ENCODE assay signal across 13 mouse cellular contexts in the genomic region with DNA sequence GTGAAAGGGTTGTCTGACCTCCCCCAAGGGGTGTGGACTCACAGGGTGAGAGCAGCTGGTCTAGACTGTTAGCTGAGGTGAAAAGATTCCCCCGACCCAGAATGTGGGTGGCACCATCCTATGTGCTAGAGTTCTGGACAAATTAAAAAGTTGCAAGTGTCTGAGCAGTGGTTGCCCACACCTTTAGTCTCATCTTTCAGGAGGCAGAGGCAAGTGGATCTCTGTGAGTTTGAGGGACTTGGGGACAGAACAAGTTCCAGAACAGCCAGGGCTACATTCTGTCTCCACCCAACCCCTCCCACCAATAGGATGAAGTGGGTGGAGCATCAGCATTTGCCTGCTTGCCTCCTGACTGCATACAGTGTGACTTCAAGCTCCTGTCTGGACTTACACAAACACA. TPM values are rescaled to one million over a fixed set of nuclear protein-coding genes. Genes with fewer than 3 reads are reported as not detected.
DNase-seq lines count a peak whose midpoint lies in the region; ATAC-seq and TF ChIP-seq lines count a peak whose summit lies in the region.
"Had no signal": no experiment of that assay in that cellular context is flagged by ENCODE, and none has a peak within 500 bp of the region (broad histone marks: within the 10 kb centered on the region; RNA-seq: fewer than 3 reads in every experiment).

No protein-coding gene starts in this region.

- no peak for TF ChIP-seq CTCF in gastrocnemius, adult 2 months (IDR thresholded peaks at IDR 0.05)

- ATAC-seq in activated CD4-positive, CD25-positive, alpha-beta regulatory T cell, adult 4 months, result no peak

- H3K4me3 ChIP-seq in gastrocnemius, adult 2 months, result no peak overlapping the region

- peak overlapping the region; percentile 94 for H3K27ac ChIP-seq in gastrocnemius, adult 2 months
- H3K27ac ChIP-seq: limb, embryonic 13.5 days had no signal

- peak; percentile 27 for DNase-seq in gastrocnemius, adult 2 months
- DNase-seq in gastrocnemius, postnatal 36 days, result no peak
- DNase-seq in spleen, postnatal 10 days (ENCODE audit: low spot score in 2 of 2), result peak; percentile 51 to 67
- DNase-seq in spleen, postnatal 14 days (ENCODE audit: low spot score in 2 of 2), result no peak
- DNase-seq in liver, result peak; percentile 83
- no peak for DNase-seq in ovary, adult 18-20 months (ENCODE audit: low spot score)
- DNase-seq in kidney, postnatal 4 days, result no peak
- DNase-seq: cerebellum, adult 8-10 months; kidney, adult 18-20 months; lung, postnatal 36 days; thymus, postnatal 25 days had no signal

- intact Hi-C loops in gastrocnemius, adult 2 months (cut with DNase I), result loop anchor here (1.0 kb wide), 1 partner anchor 11 kb away; no protein-coding TSS in a partner anchor
- intact Hi-C loops in gastrocnemius, postnatal 36 days (cut with DNase I), result no loop called here

RNA-seq across cellular contexts. Expression of gene Mpv17l2, which starts 1.4 kb away (rescaled TPM):
- 10 to 100 TPM; 21.0 to 22.8 TPM for total RNA-seq in gastrocnemius, adult 2 months (2021)
- 10 to 100 TPM; 20.7 to 21.4 TPM for total RNA-seq in gastrocnemius, postnatal 36 days (2021)
- polyA plus RNA-seq in activated CD4-positive, CD25-positive, alpha-beta regulatory T cell, adult 4 months (2017; shearing (Covaris generic)), result 10 to 100 TPM; 35.6 to 41.7 TPM

RNA-seq across cellular contexts. Expression of gene Rab3a, which starts 7.6 kb away (rescaled TPM):
- total RNA-seq in gastrocnemius, adult 2 months (2021), result 10 to 100 TPM; 31.9 to 39.8 TPM
- total RNA-seq in gastrocnemius, postnatal 36 days (2021), result 10 to 100 TPM; 36.8 to 37.3 TPM
- 1 to 10 TPM; 3.8 to 5.4 TPM for polyA plus RNA-seq in activated CD4-positive, CD25-positive, alpha-beta regulatory T cell, adult 4 months (2017; shearing (Covaris generic))

RNA-seq across cellular contexts. Expression of gene Pik3r2, which starts 14.4 kb away (rescaled TPM):
- total RNA-seq in gastrocnemius, adult 2 months (2021), result 10 to 100 TPM; 13.9 to 16.2 TPM
- total RNA-seq in gastrocnemius, postnatal 36 days (2021), result 10 to 100 TPM; 14.3 to 16.1 TPM
- polyA plus RNA-seq in activated CD4-positive, CD25-positive, alpha-beta regulatory T cell, adult 4 months (2017; shearing (Covaris generic)), result 1 to 10 TPM; 3.9 to 5.1 TPM

RNA-seq across cellular contexts. Expression of gene Pde4c, which starts 38.6 kb away (rescaled TPM):
- total RNA-seq in gastrocnemius, adult 2 months (2021), result 1 to 10 TPM; 2.4 to 3.0 TPM
- total RNA-seq in gastrocnemius, postnatal 36 days (2021), result 1 to 10 TPM; 1.9 to 2.1 TPM
- under 1 TPM; 0.47 to 0.95 TPM for polyA plus RNA-seq in activated CD4-positive, CD25-positive, alpha-beta regulatory T cell, adult 4 months (2017; shearing (Covaris generic))

RNA-seq across cellular contexts. Expression of gene Mast3, which starts 42.7 kb away (rescaled TPM):
- 1 to 10 TPM; 2.7 to 3.6 TPM for total RNA-seq in gastrocnemius, adult 2 months (2021)
- 1 to 10 TPM; 2.9 to 4.1 TPM for total RNA-seq in gastrocnemius, postnatal 36 days (2021)
- 10 to 100 TPM; 19.0 to 19.4 TPM for polyA plus RNA-seq in activated CD4-positive, CD25-positive, alpha-beta regulatory T cell, adult 4 months (2017; shearing (Covaris generic))

Comparison
In these comparisons a context has a peak if more than half of its experiments do, and no peak if none do; other contexts are left out.
1. DNase-seq: peak in gastrocnemius, adult 2 months (single experiment), spleen, postnatal 10 days (2 of 2) and liver (single experiment); none in gastrocnemius, postnatal 36 days (0 of 2), spleen, postnatal 14 days (0 of 2), ovary, adult 18-20 months (single experiment) and kidney, postnatal 4 days (0 of 2).